Mouse (Mus musculus) spleen, postnatal 36 days (tissue): Measurements from ENCODE around the gene Pex5l.

ENCODE experiments used
- DNase-seq, 2 experiments: peaks; one replicate each; pipeline ENCODE4 v3.0.0; 2022; ENCODE audit warnings: low spot score in 2 of 2, mixed read lengths in 1 of 2

Pex5l gene

GRCm38 (mm10) chr3:33063590-33063989 lies 79.5 kb downstream of the Pex5l start:
- no peak for DNase-seq

- no peak for DNase-seq
Measured at GRCm38 (mm10) chr3:33061428-33061827, 81.6 kb downstream of the Pex5l start.

- DNase-seq, result no peak
Measured at GRCm38 (mm10) chr3:33061016-33061415, 82.0 kb downstream of the Pex5l start.

GRCm38 (mm10) chr3:33060343-33060937 lies 82.6 kb downstream of the Pex5l start:
- DNase-seq, result no peak

GRCm38 (mm10) chr3:33048304-33048703 lies 94.7 kb downstream of the Pex5l start:
- DNase-seq, result no peak

- no peak for DNase-seq
Measured at GRCm38 (mm10) chr3:33044799-33045106, 98.3 kb downstream of the Pex5l start.

- no peak for DNase-seq
Measured at GRCm38 (mm10) chr3:33043896-33044798, 98.9 kb downstream of the Pex5l start.

- DNase-seq, result no peak
Measured at GRCm38 (mm10) chr3:33024566-33024965, 118.5 kb downstream of the Pex5l start.

- no peak for DNase-seq
Measured at GRCm38 (mm10) chr3:33003901-33004300, 139.1 kb downstream of the Pex5l start.

- DNase-seq, result no peak
Measured at GRCm38 (mm10) chr3:33001769-33002168, 141.3 kb downstream of the Pex5l start.

GRCm38 (mm10) chr3:33000383-33001015 lies 142.5 kb downstream of the Pex5l start:
- DNase-seq, result no peak

GRCm38 (mm10) chr3:32991713-32992575 lies 151.1 kb downstream of the Pex5l start:
- DNase-seq, result no peak

GRCm38 (mm10) chr3:32987806-32988205 lies 155.2 kb downstream of the Pex5l start:
- no peak for DNase-seq

- DNase-seq, result no peak
Measured at GRCm38 (mm10) chr3:32985141-32985540, 157.9 kb downstream of the Pex5l start.

- no peak for DNase-seq
Measured at GRCm38 (mm10) chr3:32979981-32980380, 163.1 kb downstream of the Pex5l start.

- DNase-seq, result no peak
Measured at GRCm38 (mm10) chr3:32979238-32979637, 163.8 kb downstream of the Pex5l start.

- DNase-seq, result no peak
Measured at GRCm38 (mm10) chr3:32970257-32970656, 172.8 kb downstream of the Pex5l start.

GRCm38 (mm10) chr3:32968671-32969425 lies 174.2 kb downstream of the Pex5l start:
- DNase-seq, result no peak

GRCm38 (mm10) chr3:32965528-32965927 lies 177.5 kb downstream of the Pex5l start:
- DNase-seq, result no peak

- DNase-seq, result no peak
Measured at GRCm38 (mm10) chr3:32961494-32961893, 181.6 kb downstream of the Pex5l start.

GRCm38 (mm10) chr3:32951382-32951781 lies 191.7 kb downstream of the Pex5l start:
- DNase-seq, result no peak
